Mouse (Mus musculus) spleen, embryonic (tissue): ENCODE results near the gene Nxf1.

Source experiments
- CTCF ChIA-PET: fragments of 350-600 bp; sonication (Branson Sonifier 250); formaldehyde crosslinking; loops from one replicate; lab custom pipeline; 2022; lab: Charles Lee

Nxf1 gene

GRCm38 (mm10) chr19:8815812-8816211, 58.9 kb downstream of the Nxf1 start:
- CTCF ChIA-PET = no interaction called here

DNA sequence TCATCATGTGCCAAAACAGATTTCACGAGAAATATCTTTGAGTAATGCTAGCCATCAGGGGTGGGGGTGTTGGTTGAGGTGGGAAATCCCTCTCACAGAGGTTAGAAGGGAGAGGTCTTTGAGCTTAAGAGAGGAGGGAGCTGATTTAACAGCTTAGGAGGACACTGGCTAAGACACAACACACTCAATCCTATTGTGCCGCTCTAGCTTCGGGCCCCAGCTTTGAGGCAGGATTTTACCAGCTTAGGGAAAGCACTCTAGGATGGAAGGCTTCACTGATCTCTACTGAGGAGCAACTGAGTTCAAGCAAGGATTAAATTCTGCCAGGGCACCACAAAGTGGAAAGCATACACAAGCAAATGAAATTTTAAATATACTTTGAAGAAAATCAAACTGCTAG, 60.1 kb downstream of the Nxf1 start:
- CTCF ChIA-PET = no interaction called here

- CTCF ChIA-PET = interaction anchor here (1.3 kb wide), 1 partner anchor 20 kb away, joined by 3 read pairs; the partner anchor contains the start of gene Polr2g
Measured at GRCm38 (mm10) chr19:8818301-8818798, 61.5 kb downstream of the Nxf1 start.

GRCm38 (mm10) chr19:8818801-8819595, 62.1 kb downstream of the Nxf1 start, which contains the start of gene Ttc9c:
TSS of gene Ttc9c (minus strand) at chr19:8819333.
- CTCF ChIA-PET = interaction anchor here (1.3 to 2.1 kb wide), 2 partner anchors 12 to 20 kb away, joined by 3 to 11 read pairs; partner anchors contain the start of gene Polr2g

GRCm38 (mm10) chr19:8819596-8820423, 62.9 kb downstream of the Nxf1 start, which contains the start of gene Hnrnpul2:
TSS of gene Hnrnpul2 (plus strand) at chr19:8820010.
- CTCF ChIA-PET = interaction anchor here (1.3 to 2.1 kb wide), 3 partner anchors 13 to 27 kb away, joined by 3 to 11 read pairs (median 3); partner anchors contain the start of gene Polr2g
